Mouse (Mus musculus) mesoderm, embryonic 11.5 days (tissue): ENCODE measurements at regions not wholly inside any gene's neighbourhood (a gene's known extent, or its start where the extent isn't known, plus 50 kb on each side); places are given as distances from the start of the nearest gene placed in this dataset.

Experiments used
- DNase-seq: peaks from one replicate; pipeline ENCODE4 v3.0.0-alpha.2; 2012; ENCODE audit warnings: low read depth, low spot score

- DNase-seq: no peak
Observed at GRCm38 (mm10) chr2:180404168-180404567, 51.9 kb upstream of the Slco4a1 start.

- DNase-seq: no peak
Observed at GRCm38 (mm10) chr2:180403621-180404020, 52.4 kb upstream of the Slco4a1 start.

GRCm38 (mm10) chr2:180402851-180403459, 53.1 kb upstream of the Slco4a1 start:
- no peak for DNase-seq

DNA sequence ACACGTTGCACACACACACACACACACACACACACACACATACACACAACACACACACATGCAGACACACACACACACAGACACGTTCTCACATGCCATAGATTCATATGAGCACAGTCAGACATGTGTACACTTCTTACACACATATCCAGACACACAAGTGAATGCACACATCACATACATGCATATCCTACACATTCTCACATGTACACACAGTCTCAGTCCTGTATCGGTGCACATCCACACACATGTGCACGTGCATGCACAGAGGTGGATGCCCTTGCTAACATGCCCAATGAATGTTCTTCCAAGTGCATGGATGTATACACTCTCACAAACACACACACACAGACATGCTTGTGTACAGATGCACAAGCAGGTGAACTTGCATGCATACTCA, 53.6 kb upstream of the Slco4a1 start:
- DNase-seq: no peak

- DNase-seq: no peak
Observed at GRCm38 (mm10) chr2:180401409-180402391, 54.3 kb upstream of the Slco4a1 start.

DNA sequence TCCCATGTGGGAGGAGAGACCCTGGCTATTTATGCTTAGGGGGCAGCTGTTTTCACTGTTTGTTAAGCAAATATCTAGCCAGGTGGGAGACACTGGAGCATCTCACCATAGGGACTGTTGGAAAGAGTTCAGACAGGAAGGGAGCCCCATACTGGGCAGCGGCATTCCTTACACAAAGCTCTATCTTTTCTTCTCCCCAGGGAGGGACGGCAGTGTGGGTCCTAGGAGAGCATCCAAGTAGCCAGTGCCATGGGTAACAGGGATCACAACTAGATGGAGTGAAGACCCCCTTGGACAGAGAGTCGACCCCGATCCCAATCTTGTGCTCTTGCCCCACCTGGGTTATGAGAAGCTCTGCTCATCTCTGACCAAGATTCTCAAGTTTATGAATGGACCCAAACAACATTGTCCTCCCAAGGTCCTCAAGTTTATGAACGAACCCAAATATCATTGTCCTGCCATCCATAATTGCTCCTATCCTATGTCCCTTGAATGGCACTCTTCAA, 55.5 kb upstream of the Slco4a1 start:
- no peak for DNase-seq

GRCm38 (mm10) chr2:180399651-180400513, 56.2 kb upstream of the Slco4a1 start:
- DNase-seq: no peak

DNA sequence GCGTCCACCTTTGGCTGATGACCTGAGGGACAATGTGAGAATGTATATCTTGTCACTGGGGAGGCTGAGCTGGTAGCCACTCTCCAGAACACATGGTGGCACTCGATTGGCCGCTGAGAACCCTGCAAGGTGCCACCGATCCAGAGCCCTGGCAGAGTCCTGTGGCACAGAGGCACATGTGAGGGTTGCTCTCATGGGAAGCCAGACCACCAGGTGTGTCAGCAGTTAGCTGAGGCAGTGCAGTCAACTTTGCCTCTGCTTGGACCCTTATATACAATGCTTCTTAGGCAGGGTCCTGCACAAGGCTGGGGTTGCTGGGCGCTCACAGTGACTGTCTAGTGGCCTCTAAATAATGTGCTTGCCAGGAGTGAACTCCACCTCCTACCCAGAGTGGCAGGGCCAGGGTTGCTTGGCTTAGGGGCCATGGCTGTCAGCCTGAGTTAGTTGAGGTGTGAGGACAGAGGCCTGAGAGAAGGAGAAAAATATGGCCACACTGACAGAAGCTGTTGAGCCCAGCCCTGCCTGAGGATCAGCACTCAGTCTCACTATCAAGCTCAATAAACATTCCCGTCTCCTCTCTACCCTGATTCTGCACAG, 57.1 kb upstream of the Slco4a1 start:
- no peak for DNase-seq

DNA sequence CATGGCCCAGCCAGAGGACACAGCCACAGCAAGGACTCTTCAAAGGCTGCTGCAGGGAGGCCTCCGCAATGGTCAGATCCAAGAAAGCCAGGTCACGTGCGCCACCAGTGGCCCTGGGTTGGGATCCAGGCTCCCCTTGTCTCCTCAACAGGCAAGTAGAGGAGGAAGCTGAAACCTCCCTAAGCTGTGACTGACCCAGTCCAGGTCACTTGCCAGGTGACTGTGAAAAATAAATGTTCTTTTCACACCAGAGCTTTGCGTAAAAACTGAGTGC, 57.6 kb upstream of the Slco4a1 start:
- no peak for DNase-seq

- no peak for DNase-seq
Observed at GRCm38 (mm10) chr2:180397723-180398480, 58.1 kb upstream of the Slco4a1 start.

- no peak for DNase-seq
Observed at GRCm38 (mm10) chr2:180396664-180397377, 59.2 kb upstream of the Slco4a1 start.

DNA sequence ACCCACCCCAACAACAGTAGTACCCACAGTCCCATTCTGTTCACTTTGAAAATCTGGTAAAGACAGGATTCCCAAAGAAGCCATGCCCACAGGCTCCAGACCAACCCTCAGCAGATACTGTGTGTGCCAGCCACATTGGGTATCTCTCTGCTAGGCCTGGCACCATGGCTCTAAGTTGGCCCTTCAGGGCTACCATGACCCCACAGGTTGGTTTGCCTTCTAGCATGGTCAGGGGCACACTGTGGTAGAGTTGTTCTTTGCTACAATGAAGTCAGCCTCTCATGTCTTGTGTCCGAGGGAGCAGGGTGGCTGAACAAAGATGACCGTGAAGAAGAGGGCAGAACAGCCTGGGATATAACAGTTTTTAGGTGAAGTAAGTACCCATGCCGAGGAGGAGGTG, 59.8 kb upstream of the Slco4a1 start:
- no peak for DNase-seq

GRCm38 (mm10) chr2:180395279-180396034, 60.6 kb upstream of the Slco4a1 start:
- DNase-seq: no peak

DNA sequence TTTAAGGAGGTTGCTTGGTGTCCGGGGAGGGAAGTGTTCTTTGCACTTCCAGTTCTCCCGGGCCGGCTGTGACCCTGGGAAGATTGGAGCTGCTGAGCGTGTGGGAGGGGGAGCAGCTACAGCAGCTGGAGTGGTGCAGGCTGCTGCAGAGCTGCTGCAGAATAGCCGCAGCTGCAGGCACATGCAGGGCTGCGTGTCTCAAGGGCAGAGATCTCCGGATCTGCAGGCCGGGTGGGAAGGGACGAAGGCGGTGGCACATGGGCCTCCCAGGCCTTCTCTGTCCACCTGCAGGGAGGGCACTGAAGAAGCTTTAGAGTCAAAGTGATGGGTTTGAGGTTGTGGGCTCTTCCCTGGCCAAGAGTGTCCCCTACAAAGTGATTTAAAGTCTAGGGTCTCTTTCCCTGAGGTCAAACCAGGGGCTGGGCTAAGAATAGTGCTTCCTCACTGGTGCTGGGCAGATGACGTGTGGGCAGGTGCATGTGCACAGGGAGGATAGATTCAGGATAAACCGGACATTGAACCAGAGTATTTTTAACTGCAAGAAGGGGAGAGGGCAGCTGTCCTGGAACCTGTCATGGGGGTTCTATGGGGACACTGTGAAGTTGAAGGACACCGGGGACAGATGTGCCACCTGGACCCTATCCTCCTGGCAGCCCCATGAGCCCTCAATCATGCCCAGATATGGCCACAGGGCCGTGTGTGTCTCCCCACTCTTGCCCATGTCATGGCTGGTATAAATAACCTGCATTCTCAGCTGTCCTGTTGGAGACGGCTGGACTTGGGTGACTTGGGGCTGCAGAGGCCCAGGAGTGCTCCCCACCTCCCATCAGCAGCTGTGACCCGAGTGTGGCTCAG, 58.6 kb upstream of the Gata5 start:
- DNase-seq: no peak

- DNase-seq: no peak
Observed at GRCm38 (mm10) chr2:180392298-180392697, 57.8 kb upstream of the Gata5 start.

DNA sequence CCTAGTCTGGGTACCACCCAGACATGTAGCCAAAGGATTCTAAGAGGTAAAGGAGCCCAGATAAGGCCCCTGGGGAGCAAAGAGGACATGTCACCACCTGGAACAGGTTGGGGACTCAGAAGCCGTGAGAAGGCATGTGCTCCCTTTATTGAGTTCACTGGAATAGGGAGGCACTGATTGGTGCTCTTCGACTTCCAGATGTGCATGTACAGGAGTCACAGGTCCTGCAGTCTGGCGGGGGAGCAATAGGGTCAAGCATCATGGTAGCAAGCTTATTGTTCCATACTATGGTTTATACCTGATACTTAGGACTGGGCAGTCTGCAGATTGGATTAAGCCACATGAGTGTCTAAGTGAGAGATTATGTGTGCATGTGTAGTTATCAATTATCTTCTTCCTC, 56.9 kb upstream of the Gata5 start:
- DNase-seq: no peak

DNA sequence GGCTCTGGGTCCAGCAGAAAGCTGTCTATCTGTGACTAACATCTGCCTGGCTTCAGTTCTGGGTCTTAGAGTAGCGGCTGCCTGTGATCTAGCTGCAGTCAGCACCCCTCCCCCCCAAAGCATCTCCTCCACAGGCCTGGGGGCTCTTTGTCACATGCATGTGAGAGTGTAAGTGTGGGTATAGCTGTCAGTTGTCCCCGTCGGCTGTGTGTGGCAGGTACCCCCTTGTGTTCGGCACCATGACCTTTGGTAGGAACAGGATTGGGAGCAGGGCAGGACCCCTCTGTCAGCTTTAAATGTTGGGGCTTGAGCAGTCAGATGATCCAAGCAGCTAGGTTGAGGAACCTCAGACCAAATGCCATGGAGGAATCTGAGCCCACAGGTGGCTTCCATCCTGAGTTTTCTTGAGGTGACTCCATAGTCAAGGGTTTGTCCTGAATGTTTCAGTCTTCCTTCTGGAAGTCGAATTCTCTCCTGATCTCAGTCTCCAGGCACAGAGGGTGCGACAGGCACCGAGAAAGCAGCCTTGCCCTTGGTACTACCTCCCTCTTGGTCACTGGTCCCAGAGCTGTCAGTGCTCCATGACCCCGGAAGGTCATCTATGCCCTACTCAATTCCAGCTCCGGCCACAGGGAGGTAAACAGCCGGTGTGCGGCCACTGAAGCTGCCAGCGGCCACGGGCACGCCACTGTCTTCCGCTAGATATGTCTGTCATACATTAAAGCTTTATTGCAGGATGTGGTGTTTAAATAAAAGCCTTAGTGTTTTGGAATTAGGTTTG, 55.9 kb upstream of the Gata5 start:
- DNase-seq: no peak

- no peak for DNase-seq
Observed at GRCm38 (mm10) chr2:180389486-180389885, 55.0 kb upstream of the Gata5 start.
